Mouse (Mus musculus) macrophage (primary cell): ENCODE data around the gene Crygc. TPM values are rescaled to one million over a fixed set of nuclear protein-coding genes. Genes with fewer than 3 reads are reported as not detected.

Experiments used
- H3K27ac ChIP-seq: fragments of 350-480 bp; formaldehyde crosslinking; 2 replicates; pipeline ENCODE4 v1.9.0; 2021
- H3K36me3 ChIP-seq: fragments of 350-480 bp; formaldehyde crosslinking; 2 replicates; pipeline ENCODE4 v1.9.0; 2021; ENCODE audit errors: inconsistent target
- H3K4me3 ChIP-seq: fragments of 350-480 bp; formaldehyde crosslinking; 2 replicates; pipeline ENCODE4 v1.9.0; 2021; ENCODE audit errors: inconsistent target
- H3K79me2 ChIP-seq: fragments of 350-480 bp; formaldehyde crosslinking; 2 replicates; pipeline ENCODE4 v1.9.0; 2021; ENCODE audit errors: inconsistent target
- WGBS: methylation state at CpG from one replicate; pipeline ENCODE4 v1.1.7; 2026; ENCODE audit warnings: inconsistent platforms; ENCODE audit not compliant: missing documents; 5-methylcytosine and 5-hydroxymethylcytosine counted together
- polyA plus RNA-seq: library from polyadenylated mRNA; stranded (reverse); fragments of 250-400 nt; gene quantifications from 3 replicates; pipeline ENCODE4 v1.2.4, GENCODE M21; 2018; ENCODE audit warnings: inconsistent platforms

The Crygc gene
- polyA plus RNA-seq, 1 experiment from 2014 or later, result not detected

DNA sequence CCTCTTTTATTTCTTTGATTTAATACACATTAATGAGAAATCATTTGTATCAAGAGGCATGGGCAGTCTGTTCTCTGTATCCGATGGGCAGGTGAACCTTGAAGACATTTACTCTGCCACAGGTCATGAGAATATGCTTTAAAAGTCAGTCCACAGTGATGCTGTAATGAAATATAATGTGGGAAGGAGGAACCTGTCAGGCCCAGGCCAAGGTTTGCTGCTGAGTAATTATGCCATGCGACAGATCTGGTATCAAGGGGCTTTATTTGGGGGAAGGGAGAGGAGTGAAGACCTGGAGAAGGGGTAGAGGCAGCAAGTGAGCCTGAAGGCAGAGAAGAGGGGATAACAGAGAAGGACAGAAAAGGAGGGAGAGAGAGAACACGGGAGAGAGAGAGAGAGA, 33.8 kb downstream of the Crygc start:
- Histone ChIP-seq H3K36me3 (no peaks in the 10 kb centered on the region), H3K27ac (no peak overlapping the region)
- 86% methylated on average over 3 of the region's 3 CpGs for WGBS

DNA sequence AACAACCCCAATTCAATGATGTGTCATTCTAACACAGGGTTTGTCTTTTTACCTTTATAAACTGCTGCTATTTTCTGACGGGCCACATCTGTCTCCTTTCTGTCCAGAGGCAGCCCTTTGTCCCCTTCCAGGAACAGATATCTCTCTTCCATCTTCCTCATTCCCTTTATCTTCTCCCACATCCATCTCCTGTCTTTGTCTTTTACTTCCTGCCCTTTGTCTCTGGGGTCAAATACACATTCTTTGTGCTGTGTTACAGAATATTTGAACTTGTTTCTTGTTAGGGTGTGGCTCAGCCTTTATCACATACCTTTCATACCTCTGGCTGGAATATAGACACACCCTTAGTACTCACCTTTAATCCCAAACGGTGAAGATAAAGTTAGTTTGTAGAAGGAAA, 35.9 kb downstream of the Crygc start:
- H3K36me3 ChIP-seq, result no peaks in the 10 kb centered on the region
- H3K79me2 ChIP-seq, result no peaks in the 10 kb centered on the region
- no peak overlapping the region for H3K27ac ChIP-seq
- no peak overlapping the region for H3K4me3 ChIP-seq
- 66% methylated on average over 2 of the region's 2 CpGs for WGBS

More for the DNA sequence above, 33.8 kb downstream of the Crygc start:
- no peak overlapping the region for H3K4me3 ChIP-seq
- no peaks in the 10 kb centered on the region for H3K79me2 ChIP-seq

DNA sequence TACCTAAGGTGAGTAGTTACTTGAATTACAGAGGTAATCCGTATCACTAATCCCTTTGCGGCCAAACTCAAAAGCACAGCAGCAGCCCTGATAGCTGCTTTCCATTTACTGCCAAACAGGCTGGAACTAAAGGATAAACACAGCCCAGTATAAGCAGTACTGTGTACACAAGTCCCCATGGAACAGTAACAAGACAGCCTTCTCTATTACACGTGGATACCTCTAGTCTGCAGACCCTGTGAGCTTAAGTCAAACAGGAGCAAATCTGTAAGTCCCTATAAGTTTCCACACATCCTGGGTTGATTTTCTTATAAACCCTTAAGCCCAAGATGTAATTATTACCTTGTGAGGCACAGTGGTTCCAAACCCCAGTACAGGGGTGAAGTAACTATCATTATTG, 38.0 kb downstream of the Crygc start:
- Histone ChIP-seq H3K79me2 (no peaks in the 10 kb centered on the region), H3K27ac (no peak overlapping the region), H3K4me3 (no peak overlapping the region), H3K36me3 (no peaks in the 10 kb centered on the region)
- 82% methylated on average over 3 of the region's 3 CpGs for WGBS

DNA sequence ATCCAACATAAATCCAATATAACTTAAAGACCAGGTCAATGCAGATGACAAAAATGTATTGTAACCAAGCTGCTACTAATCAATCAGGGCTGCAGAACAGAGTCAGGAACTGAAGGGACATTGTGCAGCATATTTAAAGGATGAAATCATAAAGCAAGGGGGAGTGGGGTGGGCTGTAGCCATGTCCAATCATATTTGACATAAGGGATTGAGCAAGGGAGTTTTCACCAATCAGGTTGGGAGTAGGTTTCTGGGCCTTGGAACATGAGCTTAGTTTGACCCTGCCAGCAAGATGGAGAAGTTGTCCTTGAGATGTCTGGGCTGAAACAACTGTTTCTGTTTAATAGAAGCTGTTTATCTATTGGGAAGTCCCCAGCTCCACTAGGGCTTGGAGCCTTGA, 40.8 kb downstream of the Crygc start, which contains the start of gene Akr1cl:
Akr1cl (minus strand) TSS at position 119 of the 400 bp plus-strand sequence.
- no peak within 1 kb of the TSS for H3K4me3 ChIP-seq
- H3K79me2 ChIP-seq, result no peaks in the 10 kb centered on the region

DNA sequence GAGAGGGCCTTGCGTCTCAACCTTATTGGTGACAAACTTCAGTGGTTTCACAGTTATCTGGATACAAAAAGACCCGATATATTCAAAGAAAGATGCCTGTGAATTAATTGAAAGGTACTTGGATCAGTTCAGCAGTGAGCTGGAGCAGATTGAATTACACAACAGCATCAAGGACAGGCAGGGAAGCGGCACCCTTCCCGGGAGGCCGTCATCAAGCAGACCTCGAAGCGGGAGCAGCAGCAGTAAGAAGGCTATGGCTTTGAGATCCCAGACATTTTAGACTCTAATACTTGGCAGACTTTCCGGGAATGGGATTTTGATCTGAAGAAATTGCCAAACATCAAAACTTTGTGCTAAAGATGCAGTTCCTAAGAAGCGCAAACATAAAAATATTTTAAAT, 45.3 kb downstream of the Crygc start:
- no peak overlapping the region for H3K27ac ChIP-seq
- no peak overlapping the region for H3K4me3 ChIP-seq
- no peaks in the 10 kb centered on the region for H3K79me2 ChIP-seq
- no peaks in the 10 kb centered on the region for H3K36me3 ChIP-seq
- WGBS, result 92% methylated on average over 9 of the region's 9 CpGs

More for the DNA sequence above, 40.8 kb downstream of the Crygc start, which contains the start of gene Akr1cl:
- no peak within 1 kb of the TSS for H3K27ac ChIP-seq
- no peaks in the 10 kb centered on the region for H3K36me3 ChIP-seq

Other genes with a start within 250 kb of the Crygc start
- 16.0 to 20.6 TPM (median 16.8 TPM) in 3 replicates for gene Plekhm3, start 116.9 kb downstream of the Crygc start, polyA plus RNA-seq
- not detected in 3 replicates for gene Akr1cl, start 40.9 kb downstream of the Crygc start, polyA plus RNA-seq
- gene Cryge, start 22.5 kb downstream of the Crygc start, polyA plus RNA-seq, result not detected in 3 replicates
- not detected in 3 replicates for gene Crygd, start 10.2 kb downstream of the Crygc start, polyA plus RNA-seq
- not detected in 3 replicates for gene Crygb, start 8.6 kb upstream of the Crygc start, polyA plus RNA-seq
- not detected in 3 replicates for gene Cryga, start 29.7 kb upstream of the Crygc start, polyA plus RNA-seq
- gene Gm28845, start 45.9 kb upstream of the Crygc start, polyA plus RNA-seq, result not detected in 3 replicates
- gene D630023F18Rik, start 49.5 kb upstream of the Crygc start, polyA plus RNA-seq, result 0.28 to 0.40 TPM (median 0.33 TPM) in 3 replicates
- gene Idh1, start 112.8 kb upstream of the Crygc start, polyA plus RNA-seq, result 152 to 289 TPM (median 249 TPM) in 3 replicates
- 31.3 to 38.5 TPM (median 36.9 TPM) in 3 replicates for gene Pikfyve, start 113.0 kb upstream of the Crygc start, polyA plus RNA-seq
- gene Pth2r, start 208.4 kb upstream of the Crygc start, polyA plus RNA-seq, result 0.06 TPM in 1 of 3 replicates, not detected in the others